Mouse (Mus musculus) kidney, postnatal 10 days (tissue): ENCODE results near the gene 1700019N19Rik.

ENCODE experiments used
- DNase-seq: peaks from one replicate; pipeline ENCODE4 v3.0.0; 2021; ENCODE audit warnings: mixed read lengths

1700019N19Rik gene

GRCm38 (mm10) chr19:58794284-58794683 lies at the start of gene 1700019N19Rik:
1700019N19Rik (minus strand) TSS chr19:58794461.
- DNase-seq, result no peak

GRCm38 (mm10) chr19:58843606-58844005 lies 49.3 kb upstream of the 1700019N19Rik start:
- no peak for DNase-seq

GRCm38 (mm10) chr19:58840721-58841271 lies 46.5 kb upstream of the 1700019N19Rik start:
- DNase-seq, result no peak

- no peak for DNase-seq
Measured at GRCm38 (mm10) chr19:58839806-58840205, 45.5 kb upstream of the 1700019N19Rik start.

GRCm38 (mm10) chr19:58839345-58839744 lies 45.1 kb upstream of the 1700019N19Rik start:
- no peak for DNase-seq

- DNase-seq, result peak; percentile 42
Measured at GRCm38 (mm10) chr19:58838706-58839105, 44.4 kb upstream of the 1700019N19Rik start.

- peak; percentile 44 for DNase-seq
Measured at GRCm38 (mm10) chr19:58833639-58834180, 39.4 kb upstream of the 1700019N19Rik start.

- no peak for DNase-seq
Measured at GRCm38 (mm10) chr19:58832988-58833387, 38.7 kb upstream of the 1700019N19Rik start.

GRCm38 (mm10) chr19:58831280-58831922 lies 37.1 kb upstream of the 1700019N19Rik start:
- no peak for DNase-seq

GRCm38 (mm10) chr19:58830182-58830581 lies 35.9 kb upstream of the 1700019N19Rik start:
- no peak for DNase-seq

- peak; percentile 50 for DNase-seq
Measured at GRCm38 (mm10) chr19:58829575-58829974, 35.3 kb upstream of the 1700019N19Rik start.

GRCm38 (mm10) chr19:58827656-58828055 lies 33.4 kb upstream of the 1700019N19Rik start:
- DNase-seq, result no peak

- DNase-seq, result no peak
Measured at GRCm38 (mm10) chr19:58824316-58824715, 30.1 kb upstream of the 1700019N19Rik start.

GRCm38 (mm10) chr19:58823301-58823700 lies 29.0 kb upstream of the 1700019N19Rik start:
- DNase-seq, result no peak

GRCm38 (mm10) chr19:58822454-58823200 lies 28.4 kb upstream of the 1700019N19Rik start:
- DNase-seq, result peak; percentile 72

- DNase-seq, result peak; percentile 44
Measured at GRCm38 (mm10) chr19:58818571-58819415, 24.5 kb upstream of the 1700019N19Rik start.

- no peak for DNase-seq
Measured at GRCm38 (mm10) chr19:58817398-58817797, 23.1 kb upstream of the 1700019N19Rik start.

GRCm38 (mm10) chr19:58816453-58817041 lies 22.3 kb upstream of the 1700019N19Rik start:
- peak; percentile 69 for DNase-seq

GRCm38 (mm10) chr19:58815179-58815922 lies 21.1 kb upstream of the 1700019N19Rik start:
- DNase-seq, result no peak

GRCm38 (mm10) chr19:58810536-58810935 lies 16.3 kb upstream of the 1700019N19Rik start:
- no peak for DNase-seq

- DNase-seq, result no peak
Measured at GRCm38 (mm10) chr19:58808864-58809263, 14.6 kb upstream of the 1700019N19Rik start.
